9 mouse cellular contexts compared by ENCODE assay signal in the genomic region with DNA sequence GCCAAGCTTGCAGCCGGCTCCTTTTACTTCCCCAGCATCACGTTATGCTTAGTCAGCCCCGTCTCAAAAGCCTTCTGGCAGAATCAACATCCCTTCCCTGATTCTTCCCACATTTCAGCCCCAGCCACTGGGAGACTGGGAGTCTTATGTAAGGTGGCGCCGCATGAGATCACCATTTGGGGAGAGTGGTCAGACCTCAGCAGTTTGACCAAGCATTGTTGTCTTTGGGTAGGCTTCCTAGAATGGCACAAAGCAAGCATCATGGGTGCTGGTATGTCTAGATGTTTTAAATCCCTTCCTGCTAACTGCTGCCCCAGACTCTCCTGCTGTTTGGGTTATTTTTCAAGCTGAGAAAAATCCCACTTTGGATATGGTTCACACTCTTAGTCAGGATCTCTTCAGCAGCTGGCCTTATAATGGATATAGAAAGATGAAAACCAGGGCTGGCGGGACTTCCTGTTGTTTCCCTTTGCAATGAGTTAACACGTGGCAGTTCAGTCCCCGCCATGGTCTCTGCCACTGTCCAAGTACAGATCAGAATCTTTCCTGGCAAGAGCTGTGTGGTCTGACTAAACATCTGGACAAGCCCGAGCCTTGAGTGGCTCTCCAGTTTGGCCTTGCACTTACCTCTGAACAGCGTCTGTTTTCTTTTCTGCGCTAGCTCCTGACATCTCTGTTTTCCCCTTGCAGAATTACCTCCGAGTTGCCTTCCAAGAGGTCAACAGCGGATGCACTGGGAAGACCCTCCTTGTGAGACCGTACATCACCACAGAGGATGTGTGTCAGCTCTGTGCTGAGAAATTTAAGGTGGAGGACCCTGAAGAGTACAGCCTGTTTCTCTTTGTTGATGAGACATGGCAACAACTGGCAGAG. TPM values are rescaled to one million over a fixed set of nuclear protein-coding genes. Genes with fewer than 3 reads are reported as not detected.
A peak's percentile ranks its signal among the peaks of the same experiment; 100 is the strongest.
DNase-seq lines count a peak whose midpoint lies in the region; ATAC-seq and TF ChIP-seq lines count a peak whose summit lies in the region.
"Had no signal": no experiment of that assay in that cellular context is flagged by ENCODE, and none has a peak within 500 bp of the region (broad histone marks: within the 10 kb centered on the region; RNA-seq: fewer than 3 reads in every experiment).

No protein-coding gene starts in this region.

- peak overlapping the region; percentile 34; the same call in 1 of the 2 replicates for H3K27ac ChIP-seq in hindbrain, embryonic 14.5 days
- H3K27ac ChIP-seq in hindbrain, embryonic 16.5 days (ENCODE audit: low read depth, low read length) = no peak overlapping the region
- peak overlapping the region; percentile 79 for H3K27ac ChIP-seq in heart, adult 2 months
- peak overlapping the region; percentile 83 for H3K27ac ChIP-seq in kidney, embryonic 15.5 days
- H3K27ac ChIP-seq in thymus, adult 2 months (ENCODE audit: control insufficient read depth, insufficient read depth, low read length) = no peak overlapping the region

- peaks cover 19% of the 10 kb centered on the region for H3K36me3 ChIP-seq in hindbrain, embryonic 14.5 days (replicated peaks; ENCODE audit: control insufficient read depth, insufficient read depth)
- H3K36me3 ChIP-seq in hindbrain, embryonic 16.5 days (ENCODE audit: control insufficient read depth, insufficient read depth, low read length) = peaks cover 5% of the 10 kb centered on the region; the same call in 1 of the 2 replicates
- H3K36me3 ChIP-seq in heart, adult 2 months (ENCODE audit: control insufficient read depth, insufficient read depth, low read length) = peaks cover 60% of the 10 kb centered on the region
- H3K36me3 ChIP-seq in kidney, embryonic 15.5 days = peaks cover 47% of the 10 kb centered on the region
- H3K36me3 ChIP-seq in thymus, adult 2 months (ENCODE audit: control insufficient read depth, insufficient read depth, low read length) = no peaks in the 10 kb centered on the region

- no peak for TF ChIP-seq CTCF in heart, adult 2 months (IDR thresholded peaks at IDR 0.05)
- TF ChIP-seq CTCF in thymus, adult 2 months (IDR thresholded peaks at IDR 0.05; ENCODE audit: borderline replicate concordance, control insufficient read depth, extremely low read depth, insufficient read depth, low read length, poor library complexity) = no peak

- H3K9ac ChIP-seq in hindbrain, embryonic 14.5 days = no peak overlapping the region
- H3K9ac ChIP-seq in hindbrain, embryonic 16.5 days (ENCODE audit: low read depth, low read length) = no peak overlapping the region
- peak overlapping the region; percentile 19; the same call in 1 of the 2 replicates for H3K9ac ChIP-seq in heart, adult 2 months (ENCODE audit: low read depth, low read length)
- H3K9ac ChIP-seq in kidney, embryonic 15.5 days = no peak overlapping the region

- no peaks in the 10 kb centered on the region for H3K9me3 ChIP-seq in hindbrain, embryonic 14.5 days (ENCODE audit: control insufficient read depth, low read length)
- H3K9me3 ChIP-seq in hindbrain, embryonic 16.5 days (ENCODE audit: control insufficient read depth, low read length) = no peaks in the 10 kb centered on the region
- H3K9me3 ChIP-seq in kidney, embryonic 15.5 days (replicated peaks) = no peaks in the 10 kb centered on the region

- no peak for DNase-seq in hindbrain, embryonic 14.5 days (ENCODE audit: low spot score)
- DNase-seq in adrenal gland, postnatal 36 days = peak; percentile 43 to 46
- peak; percentile 57 to 78 for DNase-seq in heart, adult 2 months
- DNase-seq in skeletal muscle tissue, adult 2 months (ENCODE audit: low read depth, low spot score) = peak; percentile 88
- no peak for DNase-seq in urinary bladder, postnatal 25 days (ENCODE audit: low spot score)
- no peak for DNase-seq in thymus, adult 2 months

- H3K4me2 ChIP-seq in hindbrain, embryonic 14.5 days (replicated peaks) = no peak overlapping the region
- no peak overlapping the region for H3K4me2 ChIP-seq in hindbrain, embryonic 16.5 days (ENCODE audit: low read length)
- no peak overlapping the region for H3K4me2 ChIP-seq in kidney, embryonic 15.5 days

- TF ChIP-seq EP300 in heart, adult 2 months (IDR thresholded peaks at IDR 0.05; ENCODE audit: insufficient read depth, low read depth, low read length) = peak; percentile 86

- H3K27me3 ChIP-seq in hindbrain, embryonic 14.5 days (ENCODE audit: control insufficient read depth, insufficient read depth, low read length) = no peaks in the 10 kb centered on the region
- no peaks in the 10 kb centered on the region for H3K27me3 ChIP-seq in hindbrain, embryonic 16.5 days (replicated peaks; ENCODE audit: control insufficient read depth, insufficient read depth, low read length)
- H3K27me3 ChIP-seq in heart, adult 2 months (ENCODE audit: control insufficient read depth, insufficient read depth, low read length) = no peaks in the 10 kb centered on the region
- H3K27me3 ChIP-seq in kidney, embryonic 15.5 days = no peaks in the 10 kb centered on the region
- H3K27me3 ChIP-seq in thymus, adult 2 months (ENCODE audit: control insufficient read depth, insufficient read depth, low read length) = no peaks in the 10 kb centered on the region
- H3K27me3 ChIP-seq: Patski had no signal

- intact Hi-C loops in heart, adult 2 months (cut with DNase I) = loop anchor here (2.0 to 5.0 kb wide), 3 partner anchors 33 to 88 kb away; no protein-coding TSS in a partner anchor

- H3K4me1 ChIP-seq in hindbrain, embryonic 14.5 days (replicated peaks; ENCODE audit: control insufficient read depth, insufficient read depth, low read length) = no peaks in the 10 kb centered on the region; the same call in 1 of the 2 replicates
- no peaks in the 10 kb centered on the region; the same call in 1 of the 2 replicates for H3K4me1 ChIP-seq in hindbrain, embryonic 16.5 days (ENCODE audit: control insufficient read depth, insufficient read depth, low read depth, low read length)
- H3K4me1 ChIP-seq in heart, adult 2 months (ENCODE audit: control insufficient read depth, insufficient read depth, low read length) = peaks cover 56% of the 10 kb centered on the region
- H3K4me1 ChIP-seq in kidney, embryonic 15.5 days = peaks cover 38% of the 10 kb centered on the region
- no peaks in the 10 kb centered on the region for H3K4me1 ChIP-seq in thymus, adult 2 months (replicated peaks; ENCODE audit: control insufficient read depth, insufficient read depth, low read length)

- no peak for TF ChIP-seq POLR2A in heart, adult 2 months (IDR thresholded peaks at IDR 0.05; ENCODE audit: insufficient read depth, low read depth, low read length)
- no peak for TF ChIP-seq POLR2A in thymus, adult 2 months (IDR thresholded peaks at IDR 0.05; ENCODE audit: control insufficient read depth, extremely low read depth, insufficient read depth, low read length, poor library complexity)

- ATAC-seq in hindbrain, embryonic 14.5 days (ENCODE audit: low FRiP score) = no peak
- ATAC-seq in hindbrain, embryonic 16.5 days = no peak
- ATAC-seq in kidney, embryonic 15.5 days (replicated peaks; ENCODE audit: low FRiP score) = 0 out of 2 replicates have a peak, but pooled peaks have one; percentile 2
- ATAC-seq: Patski had no signal

- 81% methylated on average over 14 of the region's 14 CpGs for WGBS in hindbrain, embryonic 14.5 days
- WGBS in hindbrain, embryonic 16.5 days = 77% methylated on average over 14 of the region's 14 CpGs
- WGBS in heart, adult 2 months = 23% methylated on average over 14 of the region's 14 CpGs
- WGBS in kidney, embryonic 15.5 days = 45% methylated on average over 14 of the region's 14 CpGs
- WGBS in thymus, adult 2 months = 78% methylated on average over 14 of the region's 14 CpGs

- no peak overlapping the region for H3K4me3 ChIP-seq in hindbrain, embryonic 14.5 days (replicated peaks; ENCODE audit: low read length)
- no peak overlapping the region for H3K4me3 ChIP-seq in hindbrain, embryonic 16.5 days (ENCODE audit: low read length)
- no peak overlapping the region for H3K4me3 ChIP-seq in heart, adult 2 months
- H3K4me3 ChIP-seq in kidney, embryonic 15.5 days (replicated peaks) = no peak overlapping the region
- no peak overlapping the region for H3K4me3 ChIP-seq in thymus, adult 2 months (ENCODE audit: control insufficient read depth, insufficient read depth, low read length)

- H3K79me2 ChIP-seq in heart, adult 2 months (replicated peaks; ENCODE audit: control insufficient read depth, insufficient read depth, low read length) = no peaks in the 10 kb centered on the region

RNA-seq across cellular contexts. Expression of gene Naa20, which starts 16.8 kb away (rescaled TPM):
- 138 and 139 TPM in 2 replicates for polyA plus RNA-seq in hindbrain, embryonic 14.5 days (2014; fragmentation: Nextera tagmentation; extraction: Ambion mirVana)
- polyA plus RNA-seq in hindbrain, embryonic 16.5 days (2015; fragmentation: Nextera tagmentation; extraction: Ambion mirVana) = 126 and 139 TPM in 2 replicates
- total RNA-seq in adrenal gland, postnatal 36 days (2021) = 10 to 100 TPM; 51.3 to 60.0 TPM
- 10 to 100 TPM; 89.9 to 95.3 TPM for total RNA-seq in heart, adult 2 months (2021)
- polyA plus RNA-seq in heart, adult 2 months (2012; rRNA removed) = 51.3 and 91.4 TPM in 2 replicates
- 163 and 184 TPM in 2 replicates for polyA plus RNA-seq in kidney, embryonic 15.5 days (2015; fragmentation: Nextera tagmentation; extraction: Ambion mirVana)
- 28.5 and 30.1 TPM in 2 replicates for polyA plus RNA-seq in thymus, adult 2 months (2012; rRNA removed)

RNA-seq across cellular contexts. Expression of gene Cfap61, which starts 49.4 kb away (rescaled TPM):
- 4.2 and 5.5 TPM in 2 replicates for polyA plus RNA-seq in hindbrain, embryonic 14.5 days (2014; fragmentation: Nextera tagmentation; extraction: Ambion mirVana)
- polyA plus RNA-seq in hindbrain, embryonic 16.5 days (2015; fragmentation: Nextera tagmentation; extraction: Ambion mirVana) = 4.8 and 5.1 TPM in 2 replicates
- total RNA-seq in adrenal gland, postnatal 36 days (2021) = 10 to 100 TPM; 21.3 to 27.2 TPM
- total RNA-seq in heart, adult 2 months (2021) = 1 to 10 TPM; 1.4 to 1.7 TPM
- polyA plus RNA-seq in heart, adult 2 months (2012; rRNA removed) = 1.5 and 2.8 TPM in 2 replicates
- polyA plus RNA-seq in kidney, embryonic 15.5 days (2015; fragmentation: Nextera tagmentation; extraction: Ambion mirVana) = 0.63 and 3.1 TPM in 2 replicates
- 0.23 TPM in 1 of 2 replicates, not detected in the other for polyA plus RNA-seq in thymus, adult 2 months (2012; rRNA removed)

RNA-seq across cellular contexts. Expression of gene Crnkl1, which starts 49.7 kb away (rescaled TPM):
- 25.0 and 25.7 TPM in 2 replicates for polyA plus RNA-seq in hindbrain, embryonic 14.5 days (2014; fragmentation: Nextera tagmentation; extraction: Ambion mirVana)
- 18.3 and 19.1 TPM in 2 replicates for polyA plus RNA-seq in hindbrain, embryonic 16.5 days (2015; fragmentation: Nextera tagmentation; extraction: Ambion mirVana)
- 10 to 100 TPM; 26.6 to 26.9 TPM for total RNA-seq in adrenal gland, postnatal 36 days (2021)
- 10 to 100 TPM; 17.2 to 20.0 TPM for total RNA-seq in heart, adult 2 months (2021)
- polyA plus RNA-seq in heart, adult 2 months (2012; rRNA removed) = 3.8 and 6.0 TPM in 2 replicates
- 27.6 and 29.9 TPM in 2 replicates for polyA plus RNA-seq in kidney, embryonic 15.5 days (2015; fragmentation: Nextera tagmentation; extraction: Ambion mirVana)
- polyA plus RNA-seq in thymus, adult 2 months (2012; rRNA removed) = 20.2 and 30.9 TPM in 2 replicates

Comparison
In these comparisons a context has a peak if more than half of its experiments do, and no peak if none do; other contexts are left out.
1. H3K27ac ChIP-seq: peak in hindbrain, embryonic 14.5 days (single experiment), heart, adult 2 months (single experiment) and kidney, embryonic 15.5 days (single experiment); none in hindbrain, embryonic 16.5 days (single experiment) and thymus, adult 2 months (single experiment).
2. DNase-seq: peak in adrenal gland, postnatal 36 days (2 of 2), heart, adult 2 months (2 of 2) and skeletal muscle tissue, adult 2 months (single experiment); none in hindbrain, embryonic 14.5 days (single experiment), urinary bladder, postnatal 25 days (single experiment) and thymus, adult 2 months (single experiment).